22 mouse cellular contexts compared by ENCODE assay signal in the genomic region with DNA sequence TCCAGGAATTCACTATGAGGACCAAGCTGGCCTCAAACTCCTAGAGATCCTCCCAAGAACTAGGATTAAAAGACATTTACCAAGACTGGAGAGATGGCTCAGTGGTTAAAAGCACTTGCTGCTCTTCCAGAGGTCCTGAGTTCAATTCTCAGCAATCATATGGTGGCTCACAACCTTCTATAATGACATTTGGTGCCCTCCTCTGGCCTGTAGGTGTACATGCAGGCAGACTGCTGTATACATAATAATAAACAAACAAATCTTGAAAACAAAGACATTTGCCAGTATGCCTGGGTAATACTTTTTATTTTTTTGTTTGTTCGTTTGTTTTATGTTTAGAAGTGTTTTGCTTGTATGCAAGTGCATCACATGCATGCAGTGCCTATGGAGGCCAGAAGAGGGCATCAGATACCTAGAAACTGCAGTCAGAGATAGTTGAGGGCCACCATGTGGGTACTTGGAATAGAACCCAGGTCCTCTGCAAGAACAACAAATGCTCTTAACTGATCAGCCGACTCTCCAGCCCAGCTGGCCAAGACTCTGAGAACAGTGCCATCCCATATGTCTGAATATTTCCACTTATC. TPM values are rescaled to one million over a fixed set of nuclear protein-coding genes. Genes with fewer than 3 reads are reported as not detected.
DNase-seq lines count a peak whose midpoint lies in the region; ATAC-seq and TF ChIP-seq lines count a peak whose summit lies in the region.
"Had no signal": no experiment of that assay in that cellular context is flagged by ENCODE, and none has a peak within 500 bp of the region (broad histone marks: within the 10 kb centered on the region; RNA-seq: fewer than 3 reads in every experiment).

No protein-coding gene starts in this region.

- intact Hi-C loops in left cerebral cortex, adult 2 months (cut with DNase I), result no loop called here

- no peaks in the 10 kb centered on the region for H3K9me3 ChIP-seq in forebrain, postnatal 0 days (ENCODE audit: low read length)
- no peaks in the 10 kb centered on the region for H3K9me3 ChIP-seq in forebrain, embryonic 15.5 days
- H3K9me3 ChIP-seq: hindbrain, embryonic 15.5 days; kidney, embryonic 15.5 days had no signal

- no peak overlapping the region for H3K27ac ChIP-seq in forebrain, postnatal 0 days (ENCODE audit: low read depth, low read length)
- H3K27ac ChIP-seq in forebrain, embryonic 15.5 days (replicated peaks), result no peak overlapping the region
- H3K27ac ChIP-seq in left cerebral cortex, adult 2 months, result no peak overlapping the region
- H3K27ac ChIP-seq: hindbrain, embryonic 15.5 days; kidney, embryonic 15.5 days had no signal

- ATAC-seq in forebrain, postnatal 0 days, result no peak
- ATAC-seq in forebrain, embryonic 15.5 days (replicated peaks), result no peak
- ATAC-seq: Patski had no signal

- H3K27me3 ChIP-seq in forebrain, postnatal 0 days (ENCODE audit: insufficient read depth, low read length), result no peaks in the 10 kb centered on the region
- H3K27me3 ChIP-seq in forebrain, embryonic 15.5 days, result no peaks in the 10 kb centered on the region
- H3K27me3 ChIP-seq: hindbrain, embryonic 15.5 days; kidney, embryonic 15.5 days; Patski had no signal

- no peaks in the 10 kb centered on the region for H3K4me1 ChIP-seq in forebrain, postnatal 0 days (ENCODE audit: insufficient read depth)
- no peaks in the 10 kb centered on the region for H3K4me1 ChIP-seq in forebrain, embryonic 15.5 days
- H3K4me1 ChIP-seq: hindbrain, embryonic 15.5 days; kidney, embryonic 15.5 days had no signal

- H3K36me3 ChIP-seq in forebrain, postnatal 0 days (ENCODE audit: insufficient read depth), result no peaks in the 10 kb centered on the region
- H3K36me3 ChIP-seq in forebrain, embryonic 15.5 days, result no peaks in the 10 kb centered on the region
- H3K36me3 ChIP-seq: hindbrain, embryonic 15.5 days; kidney, embryonic 15.5 days had no signal

- H3K9ac ChIP-seq in forebrain, postnatal 0 days, result no peak overlapping the region
- H3K9ac ChIP-seq in forebrain, embryonic 15.5 days (replicated peaks), result no peak overlapping the region
- H3K9ac ChIP-seq: hindbrain, embryonic 15.5 days; kidney, embryonic 15.5 days had no signal

- 92% methylated on average over 2 of the region's 2 CpGs for WGBS in forebrain, postnatal 0 days
- WGBS in forebrain, embryonic 15.5 days, result 91% methylated on average over 2 of the region's 2 CpGs

- no peak overlapping the region for H3K4me2 ChIP-seq in forebrain, postnatal 0 days (ENCODE audit: low read depth)
- no peak overlapping the region for H3K4me2 ChIP-seq in forebrain, embryonic 15.5 days (replicated peaks)
- H3K4me2 ChIP-seq: hindbrain, embryonic 15.5 days; kidney, embryonic 15.5 days; midbrain, embryonic 11.5 days had no signal

- no peak overlapping the region for H3K4me3 ChIP-seq in forebrain, postnatal 0 days (ENCODE audit: low read depth, low read length)
- H3K4me3 ChIP-seq in forebrain, embryonic 15.5 days, result no peak overlapping the region
- no peak overlapping the region for H3K4me3 ChIP-seq in left cerebral cortex, adult 2 months
- H3K4me3 ChIP-seq: erythroblast, embryonic 14.5 days; hindbrain, embryonic 15.5 days; kidney, embryonic 15.5 days had no signal

- no peak for DNase-seq in forebrain, postnatal 0 days
- DNase-seq in left cerebral cortex, adult 2 months (ENCODE audit: extremely low spot score in 1 of 2, low spot score in 2 of 2), result no peak
- no peak for DNase-seq in left cerebral cortex, adult 9 months (ENCODE audit: low spot score in 2 of 2)
- DNase-seq in A20 (ENCODE audit: low read depth, low spot score), result peak; percentile 37
- peak; percentile 49 for DNase-seq in induced T-regulatory cell, adult 2 months (ENCODE audit: low read depth)
- no peak for DNase-seq in ovary, postnatal 14 days (ENCODE audit: low spot score)
- DNase-seq in cerebellum, postnatal 36 days, result no peak
- DNase-seq: adrenal gland, adult 2 months; cerebellum, adult 9-10 months; heart, postnatal 14 days; spleen, adult 18-20 months had no signal

- TF ChIP-seq CTCF in forebrain, postnatal 0 days (IDR thresholded peaks at IDR 0.05; ENCODE audit: low read depth), result peak; percentile 26; the same call in 1 of the 2 replicates
- TF ChIP-seq CTCF in left cerebral cortex, adult 2 months (IDR thresholded peaks at IDR 0.05), result peak; percentile 28

RNA-seq across cellular contexts. Expression of gene Treh, which starts 5.3 kb away (rescaled TPM):
- not detected in 2 replicates for total RNA-seq in forebrain, postnatal 0 days (2014; rRNA removed)
- not detected in 2 replicates for polyA plus RNA-seq in forebrain, postnatal 0 days (2015; fragmentation: Nextera tagmentation; extraction: Ambion mirVana)
- not detected in 2 replicates for polyA plus RNA-seq in forebrain, embryonic 15.5 days (2015; fragmentation: Nextera tagmentation; extraction: Ambion mirVana)
- total RNA-seq in left cerebral cortex, adult 2 months (2021), result under 1 TPM in 1 of 2 experiments, not detected in 1; 0.16 TPM
- total RNA-seq: adrenal gland, adult 2 months; heart, postnatal 14 days; layer of hippocampus, postnatal 25 days had no signal
- polyA plus RNA-seq: adrenal gland, adult 2 months; C2C12; erythroblast, embryonic 14.5 days; hindbrain, embryonic 15.5 days; limb, embryonic 11.5 days; lung, embryonic 16.5 days; midbrain, embryonic 11.5 days; neural tube, embryonic 11.5 days; Patski had no signal

RNA-seq across cellular contexts. Expression of gene Phldb1, which starts 56.6 kb away (rescaled TPM):
- 106 and 129 TPM in 2 replicates for total RNA-seq in forebrain, postnatal 0 days (2014; rRNA removed)
- 28.2 and 34.3 TPM in 2 replicates for polyA plus RNA-seq in forebrain, postnatal 0 days (2015; fragmentation: Nextera tagmentation; extraction: Ambion mirVana)
- 46.4 and 50.0 TPM in 2 replicates for polyA plus RNA-seq in forebrain, embryonic 15.5 days (2015; fragmentation: Nextera tagmentation; extraction: Ambion mirVana)
- 10 to 100 TPM; 62.0 to 75.6 TPM for total RNA-seq in left cerebral cortex, adult 2 months (2021)

Comparison
In these comparisons a context has a peak if more than half of its experiments do, and no peak if none do; other contexts are left out.
1. DNase-seq: peak in A20 (single experiment) and induced T-regulatory cell, adult 2 months (single experiment); none in forebrain, postnatal 0 days (single experiment), left cerebral cortex, adult 2 months (0 of 2), left cerebral cortex, adult 9 months (0 of 2), ovary, postnatal 14 days (single experiment) and cerebellum, postnatal 36 days (0 of 2).